Mouse (Mus musculus): Measurements from ENCODE around the gene Zfp94. TPM values are rescaled to one million over a fixed set of nuclear protein-coding genes. Genes with fewer than 3 reads are reported as not detected.

Gene Zfp94
- polyA plus RNA-seq, 1 experiment from 2014 or later, result 24.2 TPM

GRCm38 (mm10) chr7:24348896-24349295, 32.4 kb upstream of the Zfp94 start, which contains the start of gene Lypd5:
TSS of gene Lypd5 (plus strand) at chr7:24349196.
- Histone ChIP-seq H3K9me3 (ENCODE audit: control insufficient read depth, low read length) (no peaks in the 10 kb centered on the region), H3K9ac (replicated peaks; ENCODE audit: low read depth, low read length) (0 out of 2 replicates have a peak within 1 kb of the TSS, but pooled peaks have one; percentile 11), H3K27ac (ENCODE audit: low read depth, low read length) (no peak within 1 kb of the TSS), H3K4me3 (ENCODE audit: low read depth, low read length) (no peak within 1 kb of the TSS), H3K36me3 (ENCODE audit: control insufficient read depth, insufficient read depth, low read length) (no peaks in the 10 kb centered on the region), H3K27me3 (ENCODE audit: control insufficient read depth, insufficient read depth, low read length) (no peaks in the 10 kb centered on the region), H3K4me1 (ENCODE audit: control insufficient read depth, insufficient read depth, low read length) (no peaks in the 10 kb centered on the region), H3K4me2 (ENCODE audit: low read depth, low read length) (no peak within 1 kb of the TSS)
- WGBS, result 49% methylated on average over 6 of the region's 6 CpGs
- no peak for ATAC-seq (ENCODE audit: low read depth)

- no peaks in the 10 kb centered on the region for H3K9me3 ChIP-seq (ENCODE audit: control insufficient read depth, low read length)
- no peaks in the 10 kb centered on the region for H3K4me1 ChIP-seq (ENCODE audit: control insufficient read depth, insufficient read depth, low read length)
- H3K4me3 ChIP-seq (ENCODE audit: low read depth, low read length), result no peak overlapping the region
- H3K9ac ChIP-seq (replicated peaks; ENCODE audit: low read depth, low read length), result no peak overlapping the region
- no peak overlapping the region for H3K4me2 ChIP-seq (ENCODE audit: low read depth, low read length)
- ATAC-seq (ENCODE audit: low read depth), result no peak
- no peak overlapping the region for H3K27ac ChIP-seq (ENCODE audit: low read depth, low read length)
- 72% methylated on average over 5 of the region's 5 CpGs for WGBS
- no peaks in the 10 kb centered on the region for H3K36me3 ChIP-seq (ENCODE audit: control insufficient read depth, insufficient read depth, low read length)
- H3K27me3 ChIP-seq (ENCODE audit: control insufficient read depth, insufficient read depth, low read length), result no peaks in the 10 kb centered on the region
Observed at GRCm38 (mm10) chr7:24346444-24346843, 30.0 kb upstream of the Zfp94 start.

GRCm38 (mm10) chr7:24343701-24344272, 27.3 kb upstream of the Zfp94 start:
- Histone ChIP-seq H3K4me2 (ENCODE audit: low read depth, low read length) (no peak overlapping the region), H3K4me1 (ENCODE audit: control insufficient read depth, insufficient read depth, low read length) (no peaks in the 10 kb centered on the region), H3K9me3 (ENCODE audit: control insufficient read depth, low read length) (no peaks in the 10 kb centered on the region), H3K27ac (ENCODE audit: low read depth, low read length) (no peak overlapping the region), H3K9ac (replicated peaks; ENCODE audit: low read depth, low read length) (no peak overlapping the region), H3K36me3 (ENCODE audit: control insufficient read depth, insufficient read depth, low read length) (no peaks in the 10 kb centered on the region), H3K27me3 (ENCODE audit: control insufficient read depth, insufficient read depth, low read length) (no peaks in the 10 kb centered on the region), H3K4me3 (ENCODE audit: low read depth, low read length) (no peak overlapping the region)
- WGBS, result 53% methylated on average over 7 of the region's 7 CpGs
- no peak for ATAC-seq (ENCODE audit: low read depth)

GRCm38 (mm10) chr7:24338241-24338640, 21.8 kb upstream of the Zfp94 start:
- H3K4me1 ChIP-seq (ENCODE audit: control insufficient read depth, insufficient read depth, low read length), result no peaks in the 10 kb centered on the region
- no peak overlapping the region for H3K4me3 ChIP-seq (ENCODE audit: low read depth, low read length)
- H3K9ac ChIP-seq (replicated peaks; ENCODE audit: low read depth, low read length), result no peak overlapping the region
- no peaks in the 10 kb centered on the region for H3K27me3 ChIP-seq (ENCODE audit: control insufficient read depth, insufficient read depth, low read length)
- 56% methylated on average over 2 of the region's 2 CpGs for WGBS
- no peak overlapping the region for H3K27ac ChIP-seq (ENCODE audit: low read depth, low read length)
- ATAC-seq (ENCODE audit: low read depth), result no peak
- no peak overlapping the region for H3K4me2 ChIP-seq (ENCODE audit: low read depth, low read length)
- no peaks in the 10 kb centered on the region for H3K36me3 ChIP-seq (ENCODE audit: control insufficient read depth, insufficient read depth, low read length)
- H3K9me3 ChIP-seq (ENCODE audit: control insufficient read depth, low read length), result no peaks in the 10 kb centered on the region

GRCm38 (mm10) chr7:24335699-24336309, 19.3 kb upstream of the Zfp94 start:
- Histone ChIP-seq H3K9ac (replicated peaks; ENCODE audit: low read depth, low read length) (no peak overlapping the region), H3K27me3 (ENCODE audit: control insufficient read depth, insufficient read depth, low read length) (no peaks in the 10 kb centered on the region), H3K4me2 (ENCODE audit: low read depth, low read length) (no peak overlapping the region), H3K4me3 (ENCODE audit: low read depth, low read length) (no peak overlapping the region), H3K4me1 (ENCODE audit: control insufficient read depth, insufficient read depth, low read length) (no peaks in the 10 kb centered on the region), H3K27ac (ENCODE audit: low read depth, low read length) (no peak overlapping the region), H3K9me3 (ENCODE audit: control insufficient read depth, low read length) (no peaks in the 10 kb centered on the region), H3K36me3 (ENCODE audit: control insufficient read depth, insufficient read depth, low read length) (no peaks in the 10 kb centered on the region)
- ATAC-seq (ENCODE audit: low read depth), result peak; percentile 34
- WGBS, result 12% methylated on average over 5 of the region's 5 CpGs

- no peaks in the 10 kb centered on the region for H3K36me3 ChIP-seq (ENCODE audit: control insufficient read depth, insufficient read depth, low read length)
- no peak for ATAC-seq (ENCODE audit: low read depth)
- no peaks in the 10 kb centered on the region for H3K9me3 ChIP-seq (ENCODE audit: control insufficient read depth, low read length)
- no peak within 1 kb of the TSS for H3K4me2 ChIP-seq (ENCODE audit: low read depth, low read length)
- no peak within 1 kb of the TSS for H3K4me3 ChIP-seq (ENCODE audit: low read depth, low read length)
- no peak within 1 kb of the TSS for H3K9ac ChIP-seq (replicated peaks; ENCODE audit: low read depth, low read length)
- 44% methylated on average over 49 of the region's 49 CpGs for WGBS
- H3K4me1 ChIP-seq (ENCODE audit: control insufficient read depth, insufficient read depth, low read length), result no peaks in the 10 kb centered on the region
- H3K27ac ChIP-seq (ENCODE audit: low read depth, low read length), result no peak within 1 kb of the TSS
- H3K27me3 ChIP-seq (ENCODE audit: control insufficient read depth, insufficient read depth, low read length), result no peaks in the 10 kb centered on the region
Observed at GRCm38 (mm10) chr7:24333304-24333986, 17.0 kb upstream of the Zfp94 start, which contains the start of gene Tescl. TSS of gene Tescl (minus strand) at chr7:24333936.

- no peaks in the 10 kb centered on the region for H3K27me3 ChIP-seq (ENCODE audit: control insufficient read depth, insufficient read depth, low read length)
- no peak overlapping the region for H3K4me3 ChIP-seq (ENCODE audit: low read depth, low read length)
- no peaks in the 10 kb centered on the region; the same call in 1 of the 2 replicates for H3K9me3 ChIP-seq (ENCODE audit: control insufficient read depth, low read length)
- H3K9ac ChIP-seq (replicated peaks; ENCODE audit: low read depth, low read length), result no peak overlapping the region
- no peak overlapping the region for H3K27ac ChIP-seq (ENCODE audit: low read depth, low read length)
- ATAC-seq (ENCODE audit: low read depth), result no peak
- H3K36me3 ChIP-seq (ENCODE audit: control insufficient read depth, insufficient read depth, low read length), result no peaks in the 10 kb centered on the region
- H3K4me1 ChIP-seq (ENCODE audit: control insufficient read depth, insufficient read depth, low read length), result no peaks in the 10 kb centered on the region
- WGBS, result 90% methylated on average over 14 of the region's 14 CpGs
- H3K4me2 ChIP-seq (ENCODE audit: low read depth, low read length), result no peak overlapping the region
Observed at GRCm38 (mm10) chr7:24327281-24327975, 11.0 kb upstream of the Zfp94 start.

GRCm38 (mm10) chr7:24326273-24327135, 10.0 kb upstream of the Zfp94 start:
- H3K4me3 ChIP-seq (ENCODE audit: low read depth, low read length), result peak overlapping the region; percentile 14; the same call in 1 of the 2 replicates
- H3K4me1 ChIP-seq (ENCODE audit: control insufficient read depth, insufficient read depth, low read length), result no peaks in the 10 kb centered on the region
- H3K9ac ChIP-seq (replicated peaks; ENCODE audit: low read depth, low read length), result no peak overlapping the region
- no peaks in the 10 kb centered on the region; the same call in 1 of the 2 replicates for H3K9me3 ChIP-seq (ENCODE audit: control insufficient read depth, low read length)
- H3K4me2 ChIP-seq (ENCODE audit: low read depth, low read length), result peak overlapping the region; percentile 29; the same call in 1 of the 2 replicates
- H3K36me3 ChIP-seq (ENCODE audit: control insufficient read depth, insufficient read depth, low read length), result no peaks in the 10 kb centered on the region
- no peak overlapping the region for H3K27ac ChIP-seq (ENCODE audit: low read depth, low read length)
- peak; percentile 58 for ATAC-seq (ENCODE audit: low read depth)
- 34% methylated on average over 20 of the region's 20 CpGs for WGBS
- no peaks in the 10 kb centered on the region for H3K27me3 ChIP-seq (ENCODE audit: control insufficient read depth, insufficient read depth, low read length)
